Mouse (Mus musculus): ENCODE results near the gene Lyrm1.

The Lyrm1 gene

GRCm38 (mm10) chr7:119965651-119966395 is 70.2 kb downstream of the Lyrm1 start:
- no peak for DNase-seq

GRCm38 (mm10) chr7:119969320-119969719 is 73.7 kb downstream of the Lyrm1 start:
- no peak for DNase-seq

GRCm38 (mm10) chr7:119974214-119974613 is 78.6 kb downstream of the Lyrm1 start:
- DNase-seq = no peak

- no peak for DNase-seq
These were observed 80.6 kb downstream of the Lyrm1 start for GRCm38 (mm10) chr7:119976256-119976655.

- DNase-seq = no peak
These were observed 81.9 kb downstream of the Lyrm1 start for GRCm38 (mm10) chr7:119977574-119977973.

GRCm38 (mm10) chr7:119978576-119978975 is 82.9 kb downstream of the Lyrm1 start:
- no peak for DNase-seq

- DNase-seq = no peak
These were observed 84.5 kb downstream of the Lyrm1 start for GRCm38 (mm10) chr7:119980170-119980569.

- no peak for DNase-seq
These were observed 89.7 kb downstream of the Lyrm1 start for GRCm38 (mm10) chr7:119985279-119985912.

GRCm38 (mm10) chr7:119997066-119997465 is 101.4 kb downstream of the Lyrm1 start:
- DNase-seq = no peak

All from lung, postnatal 4 days (tissue).